Mouse (Mus musculus) liver, postnatal 0 days (tissue): ENCODE measurements around the gene Hapln2.

Source experiments
- CTCF ChIP-seq: sonication (generic); IDR thresholded peaks from 2 replicates; pipeline ENCODE4 v1.5.1; 2016; ENCODE audit warnings: antibody characterized with exemption, low read depth
- EP300 ChIP-seq: IDR thresholded peaks from 2 replicates; pipeline ENCODE4 v1.6.1; 2016; ENCODE audit warnings: antibody characterized with exemption, low read depth, mild to moderate bottlenecking

DNA sequence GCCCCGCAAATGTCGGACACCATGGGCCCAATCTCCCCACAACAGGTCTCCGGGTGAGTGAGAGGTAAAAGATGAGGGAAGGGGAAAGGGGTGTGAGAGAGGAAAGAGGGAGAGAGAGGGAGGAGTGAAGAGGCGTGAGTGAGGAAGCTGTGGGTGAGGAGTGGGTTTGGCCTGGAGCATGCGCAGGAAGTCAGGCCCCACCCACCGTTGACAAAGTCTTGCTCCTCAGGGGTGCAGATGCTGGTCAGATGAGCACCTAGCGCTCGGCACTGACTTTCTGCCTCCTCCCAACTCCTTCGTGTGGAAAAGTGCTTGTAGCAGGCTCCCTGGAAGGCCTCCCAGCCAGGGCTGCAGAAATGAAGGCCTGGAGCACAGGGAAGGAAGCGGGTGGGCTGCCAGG, 37.4 kb downstream of the Hapln2 start:
- TF ChIP-seq CTCF: no peak
- no peak for TF ChIP-seq EP300
